Mouse (Mus musculus): ENCODE data around the gene Mark1. TPM values are rescaled to one million over a fixed set of nuclear protein-coding genes. Genes with fewer than 3 reads are reported as not detected.

Mark1 gene
- total RNA-seq, 4 experiments from 2014 or later: 1.4 to 2.5 (median 1.9) TPM

- no peak for DNase-seq (ENCODE audit: low spot score in 2 of 2)
These were observed 36.2 kb downstream of the Mark1 start for GRCm38 (mm10) chr1:184963121-184963693.

DNA sequence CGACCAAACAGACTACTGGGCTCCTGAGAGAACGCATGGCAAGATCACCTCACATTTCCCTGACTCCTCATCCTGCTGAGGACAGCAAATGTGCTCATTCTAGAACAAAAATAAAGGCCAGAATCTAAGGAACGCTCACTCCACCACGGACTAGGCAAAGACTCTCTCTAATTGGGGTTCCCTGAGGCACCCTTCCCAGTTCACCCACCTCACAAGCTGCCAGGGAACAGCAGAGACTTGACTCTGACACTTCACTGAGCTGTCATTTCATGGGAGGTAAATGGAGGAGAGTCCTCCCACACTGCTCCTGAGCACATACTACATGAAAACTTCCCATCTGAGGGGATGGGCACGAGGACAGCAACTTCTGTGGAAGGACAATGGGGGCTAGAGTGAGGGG is 37.5 kb downstream of the Mark1 start:
- DNase-seq (ENCODE audit: low spot score in 2 of 2): no peak

GRCm38 (mm10) chr1:184958818-184959217 is 40.6 kb downstream of the Mark1 start:
- no peak for DNase-seq (ENCODE audit: low spot score in 2 of 2)

- no peak for DNase-seq (ENCODE audit: low spot score in 2 of 2)
These were observed 41.0 kb downstream of the Mark1 start for GRCm38 (mm10) chr1:184958388-184958787.

DNA sequence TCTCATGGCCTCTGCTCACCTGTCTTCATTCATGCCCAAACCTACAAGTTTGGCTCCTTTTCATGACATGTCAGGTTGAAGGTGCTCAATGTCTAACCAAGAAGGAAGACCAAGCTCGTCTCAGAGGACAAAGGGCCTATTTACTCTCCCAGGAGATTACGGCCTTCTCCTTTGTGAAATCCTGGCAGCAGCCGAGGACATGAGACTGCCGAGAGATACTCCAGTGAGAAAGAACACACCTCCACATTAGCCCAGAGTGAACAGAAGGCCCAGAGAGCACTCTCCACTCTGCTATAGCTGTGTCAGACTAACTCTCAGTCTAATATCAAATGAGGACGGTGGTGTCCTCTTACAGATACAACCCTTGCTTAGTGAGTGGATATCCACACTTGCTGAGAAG is 47.6 kb downstream of the Mark1 start:
- no peak for DNase-seq (ENCODE audit: low spot score in 2 of 2)

DNA sequence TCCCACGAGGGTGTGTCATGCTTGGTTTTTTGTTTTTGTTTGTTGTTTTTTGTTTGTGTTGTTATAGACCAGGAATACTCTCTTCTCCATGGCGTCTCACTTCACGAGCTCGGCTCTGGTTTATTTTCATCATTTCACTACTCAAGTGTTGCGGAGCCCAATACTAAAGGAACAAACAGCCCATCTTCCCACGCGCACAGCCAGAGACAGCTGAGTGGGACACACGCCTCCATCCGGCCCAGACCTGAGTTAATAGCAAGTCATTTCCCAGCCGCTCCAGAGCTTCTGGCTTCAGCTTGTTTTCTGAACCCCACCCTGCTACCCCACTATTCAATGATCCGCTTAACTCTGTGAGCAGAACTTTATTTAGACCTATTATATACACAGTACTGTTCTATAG is 48.3 kb downstream of the Mark1 start:
- no peak for DNase-seq (ENCODE audit: low spot score in 2 of 2)

DNA sequence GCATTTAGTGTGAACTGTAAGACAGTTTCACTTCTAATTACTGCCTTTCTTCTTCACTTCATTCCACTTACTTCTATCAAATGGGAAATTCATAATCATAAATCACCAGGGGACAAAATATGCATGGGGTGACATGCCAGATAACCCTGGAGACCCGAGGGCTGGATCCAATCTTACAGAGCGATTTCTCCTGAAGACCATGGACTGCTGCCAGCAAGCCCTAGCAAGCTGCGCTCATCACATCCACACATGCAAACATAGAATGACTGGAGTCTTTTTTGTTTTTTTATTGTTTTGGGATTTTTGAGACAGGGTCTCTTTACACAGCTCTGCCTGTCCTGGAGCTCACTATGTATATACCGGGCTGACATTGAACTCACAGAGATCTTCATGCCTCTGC is 61.3 kb downstream of the Mark1 start:
- DNase-seq (ENCODE audit: low spot score in 2 of 2): no peak

- DNase-seq (ENCODE audit: low spot score in 2 of 2): no peak
These were observed 63.4 kb downstream of the Mark1 start for GRCm38 (mm10) chr1:184935980-184936379.

GRCm38 (mm10) chr1:184935490-184935889 is 63.9 kb downstream of the Mark1 start:
- DNase-seq (ENCODE audit: low spot score in 2 of 2): no peak

GRCm38 (mm10) chr1:184931097-184931496 is 68.3 kb downstream of the Mark1 start:
- no peak for DNase-seq (ENCODE audit: low spot score in 2 of 2)

DNA sequence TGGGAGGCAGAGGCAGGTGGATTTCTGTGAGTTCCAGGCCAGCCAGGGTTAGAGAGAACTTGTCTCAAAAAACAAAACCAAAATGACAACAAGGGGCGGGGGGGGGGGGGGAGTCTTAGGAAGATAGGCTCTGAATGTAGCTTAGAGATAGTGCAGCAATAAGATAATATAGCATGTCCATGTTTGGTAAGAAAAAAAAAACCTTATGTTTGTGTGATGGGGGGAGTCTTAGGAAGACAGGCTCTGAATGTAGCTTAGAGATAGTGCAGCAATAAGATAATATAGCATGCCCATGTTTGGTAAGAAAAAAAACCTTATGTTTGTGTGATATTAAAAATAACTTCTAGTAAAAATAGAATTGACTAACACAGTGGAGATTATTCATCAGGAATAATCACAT is 71.0 kb downstream of the Mark1 start:
- no peak for DNase-seq (ENCODE audit: low spot score in 2 of 2)

- DNase-seq (ENCODE audit: low spot score in 2 of 2): no peak
These were observed 71.5 kb downstream of the Mark1 start for GRCm38 (mm10) chr1:184927911-184928310.

DNA sequence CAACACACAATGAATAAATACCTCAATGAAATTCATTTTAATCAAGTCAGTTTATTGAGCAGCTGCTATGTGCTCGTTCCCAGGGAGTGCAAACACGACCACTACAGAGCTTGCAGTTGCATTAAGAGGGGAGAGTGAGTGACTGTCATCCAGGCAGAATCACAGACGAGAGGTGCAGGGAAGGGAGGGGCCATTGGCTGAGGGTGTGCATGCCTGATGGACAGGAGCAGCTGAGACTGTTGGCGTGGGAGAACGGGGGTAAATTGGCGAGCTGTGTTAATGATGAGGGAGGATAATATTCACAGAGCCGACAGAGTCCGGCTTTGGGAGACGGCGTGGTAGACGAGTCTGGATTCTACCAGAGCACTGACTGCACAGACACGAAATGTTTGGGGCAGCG is 76.5 kb downstream of the Mark1 start:
- DNase-seq (ENCODE audit: low spot score in 2 of 2): peak; percentile 40 to 57

- DNase-seq (ENCODE audit: low spot score in 2 of 2): no peak
These were observed 79.3 kb downstream of the Mark1 start for GRCm38 (mm10) chr1:184920057-184920456.

DNA sequence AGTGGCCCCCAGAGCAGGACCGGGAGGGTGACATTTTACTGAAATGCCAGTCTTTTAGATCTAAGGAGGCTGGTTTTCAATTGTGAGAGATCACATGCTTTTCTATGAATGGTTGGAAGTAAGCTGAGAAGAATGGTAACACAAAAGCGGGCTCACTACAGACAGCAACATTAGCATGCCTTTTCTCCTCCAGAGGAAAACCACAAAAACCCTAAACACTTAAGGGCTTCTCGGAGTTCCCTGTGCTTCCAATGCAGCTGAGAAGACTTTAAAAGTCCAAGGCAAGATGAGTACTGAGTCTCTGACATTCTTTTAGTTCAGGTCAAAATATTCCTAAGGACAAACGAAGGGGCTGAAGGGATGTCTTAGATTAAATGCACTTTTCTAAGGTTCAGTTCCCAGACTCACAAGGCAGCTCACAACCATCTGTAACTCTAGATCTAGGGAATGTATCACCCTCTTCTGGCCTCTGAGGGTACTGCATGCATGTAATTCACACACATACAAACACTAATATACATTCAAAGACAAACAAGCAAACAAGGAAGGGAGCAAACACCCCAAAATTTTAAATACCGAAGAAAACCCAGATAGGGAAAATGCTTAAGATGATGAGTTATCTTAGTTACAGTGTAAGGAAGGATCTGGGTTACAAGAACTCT is 81.0 kb downstream of the Mark1 start:
- DNase-seq (ENCODE audit: low spot score in 2 of 2): no peak

GRCm38 (mm10) chr1:184912336-184912735 is 87.0 kb downstream of the Mark1 start:
- DNase-seq (ENCODE audit: low spot score in 2 of 2): no peak

DNA sequence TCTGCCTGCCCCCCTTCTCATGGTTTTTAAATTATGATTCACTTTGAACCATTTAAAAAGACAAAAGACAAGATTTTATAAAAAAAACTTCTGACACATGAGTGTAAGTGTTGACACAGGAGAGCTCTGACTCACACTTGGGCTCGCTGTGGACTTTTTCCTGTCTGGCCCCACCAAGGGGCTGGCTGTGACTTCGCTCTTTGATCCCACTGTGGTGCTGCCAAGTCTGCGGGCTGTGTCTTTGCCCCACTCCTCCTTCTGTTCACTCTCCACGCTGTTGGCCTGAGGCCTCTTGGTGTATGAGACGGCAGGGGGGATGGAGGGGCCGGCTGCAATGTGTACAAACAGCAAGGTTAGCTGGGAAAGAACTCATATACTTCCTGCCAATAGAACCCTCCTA is 87.5 kb downstream of the Mark1 start:
- no peak for DNase-seq (ENCODE audit: low spot score in 2 of 2)

- DNase-seq (ENCODE audit: low spot score in 2 of 2): no peak
These were observed 90.8 kb downstream of the Mark1 start for GRCm38 (mm10) chr1:184908558-184908957.

- DNase-seq (ENCODE audit: low spot score in 2 of 2): no peak
These were observed 93.2 kb downstream of the Mark1 start for GRCm38 (mm10) chr1:184905904-184906745.

- no peak for DNase-seq (ENCODE audit: low spot score in 2 of 2)
These were observed 94.0 kb downstream of the Mark1 start for GRCm38 (mm10) chr1:184905371-184905770.

DNA sequence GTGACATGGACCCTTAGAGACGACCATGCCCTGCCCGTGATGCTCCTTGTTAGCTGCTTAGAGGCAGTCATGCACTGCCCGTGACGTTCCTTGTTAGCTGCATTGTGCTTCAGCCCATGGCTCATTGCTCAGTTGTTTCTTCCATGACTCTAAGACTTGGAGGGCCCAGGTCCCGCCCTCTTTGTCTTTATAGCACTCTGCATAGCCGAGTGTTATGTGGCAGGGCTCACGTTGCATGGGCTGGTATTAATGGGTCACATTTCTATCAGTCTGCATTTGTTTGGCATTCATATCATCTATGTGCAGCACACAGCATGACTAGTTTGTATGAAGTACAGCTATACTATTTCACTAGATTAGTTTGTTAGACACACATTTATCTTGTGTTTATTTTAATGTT is 95.7 kb downstream of the Mark1 start:
- DNase-seq (ENCODE audit: low spot score in 2 of 2): no peak

DNA sequence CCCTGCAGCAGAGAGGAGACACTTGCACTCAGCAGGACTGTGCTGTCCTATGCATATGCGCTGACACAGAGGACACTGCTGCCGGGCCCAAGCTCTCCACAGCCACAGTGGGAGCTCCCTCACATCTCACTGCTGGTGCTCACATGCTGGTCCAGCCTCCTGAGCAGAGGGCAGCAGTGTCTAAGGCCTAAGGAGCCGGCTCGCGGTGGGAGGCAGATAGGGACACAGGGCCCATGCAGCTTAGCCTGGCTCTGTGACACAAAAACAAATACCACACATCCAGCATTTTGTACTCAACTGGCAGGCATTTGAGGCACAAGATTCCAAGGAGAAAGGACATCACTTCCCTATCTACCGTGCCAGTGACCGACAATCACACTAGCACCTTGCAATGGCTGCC is 96.5 kb downstream of the Mark1 start:
- no peak for DNase-seq (ENCODE audit: low spot score in 2 of 2)

DNA sequence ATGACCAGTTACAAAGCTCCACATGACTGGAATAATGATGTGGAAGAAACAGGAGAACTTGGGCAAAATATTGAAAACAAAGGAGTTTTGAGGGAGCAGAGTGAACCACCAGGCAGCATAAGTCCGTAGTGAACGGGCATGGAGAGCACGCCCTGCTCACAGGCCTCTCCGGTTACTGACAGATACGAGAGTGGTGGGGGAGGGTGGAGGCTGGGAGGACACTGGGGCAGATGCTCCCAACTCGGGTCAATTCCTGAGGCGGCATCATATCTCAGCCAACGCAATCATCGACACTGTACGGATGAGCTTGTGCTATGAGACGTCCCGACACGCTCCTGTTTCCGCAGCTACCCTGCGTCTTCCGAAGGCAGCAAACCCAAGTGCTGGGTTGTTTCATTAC is 102.0 kb downstream of the Mark1 start:
- DNase-seq (ENCODE audit: low spot score in 2 of 2): peak in 1 of 2 experiments; percentile 26
